Mouse (Mus musculus): ENCODE measurements at regions not wholly inside any gene's neighbourhood (a gene's known extent, or its start where the extent isn't known, plus 50 kb on each side); places are given as distances from the start of the nearest gene placed in this dataset.

GRCm38 (mm10) chr17:45240545-45240944, 193.0 kb downstream of the Cdc5l start:
- 71% methylated on average over 6 of the region's 6 CpGs for WGBS (ENCODE audit: insufficient replicate concordance)
- Histone ChIP-seq H3K9me3 (replicated peaks; ENCODE audit: control insufficient read depth, low read length) (0 out of 2 replicates have a peak, but pooled peaks cover 3% of the 10 kb centered on the region), H3K4me3 (ENCODE audit: low read depth, low read length) (no peak overlapping the region), H3K4me1 (ENCODE audit: control insufficient read depth, insufficient read depth, low read length) (no peaks in the 10 kb centered on the region), H3K27ac (ENCODE audit: low read depth, low read length) (no peak overlapping the region), H3K36me3 (ENCODE audit: control insufficient read depth, insufficient read depth, low read length) (no peaks in the 10 kb centered on the region), H3K4me2 (no peak overlapping the region), H3K27me3 (ENCODE audit: control insufficient read depth, insufficient read depth, low read length) (no peaks in the 10 kb centered on the region), H3K9ac (ENCODE audit: low read depth, low read length) (no peak overlapping the region)
- no peak for ATAC-seq (replicated peaks; ENCODE audit: insufficient number of reproducible peaks, low FRiP score, low TSS enrichment)

- Histone ChIP-seq H3K9me3 (replicated peaks; ENCODE audit: control insufficient read depth, low read length) (0 out of 2 replicates have a peak, but pooled peaks cover 3% of the 10 kb centered on the region), H3K9ac (ENCODE audit: low read depth, low read length) (no peak overlapping the region), H3K27ac (ENCODE audit: low read depth, low read length) (no peak overlapping the region), H3K4me2 (no peak overlapping the region), H3K4me3 (ENCODE audit: low read depth, low read length) (no peak overlapping the region), H3K27me3 (ENCODE audit: control insufficient read depth, insufficient read depth, low read length) (no peaks in the 10 kb centered on the region), H3K4me1 (ENCODE audit: control insufficient read depth, insufficient read depth, low read length) (no peaks in the 10 kb centered on the region; the same call in 1 of the 2 replicates), H3K36me3 (ENCODE audit: control insufficient read depth, insufficient read depth, low read length) (no peaks in the 10 kb centered on the region)
- no peak for ATAC-seq (replicated peaks; ENCODE audit: insufficient number of reproducible peaks, low FRiP score, low TSS enrichment)
- WGBS (ENCODE audit: insufficient replicate concordance): 74% methylated on average over 1 of the region's 1 CpGs
Observed at GRCm38 (mm10) chr17:45237246-45237645, 196.3 kb downstream of the Cdc5l start.

- Histone ChIP-seq H3K9ac (ENCODE audit: low read depth, low read length) (no peak overlapping the region), H3K4me2 (no peak overlapping the region), H3K27ac (ENCODE audit: low read depth, low read length) (no peak overlapping the region), H3K4me1 (ENCODE audit: control insufficient read depth, insufficient read depth, low read length) (no peaks in the 10 kb centered on the region; the same call in 1 of the 2 replicates), H3K9me3 (replicated peaks; ENCODE audit: control insufficient read depth, low read length) (0 out of 2 replicates have a peak, but pooled peaks cover 3% of the 10 kb centered on the region), H3K4me3 (ENCODE audit: low read depth, low read length) (no peak overlapping the region), H3K27me3 (ENCODE audit: control insufficient read depth, insufficient read depth, low read length) (no peaks in the 10 kb centered on the region), H3K36me3 (ENCODE audit: control insufficient read depth, insufficient read depth, low read length) (no peaks in the 10 kb centered on the region)
- WGBS (ENCODE audit: insufficient replicate concordance): 81% methylated on average over 7 of the region's 7 CpGs
- ATAC-seq (replicated peaks; ENCODE audit: insufficient number of reproducible peaks, low FRiP score, low TSS enrichment): no peak
Observed at GRCm38 (mm10) chr17:45235401-45235800, 198.1 kb downstream of the Cdc5l start.

GRCm38 (mm10) chr17:45232874-45233273, 200.7 kb downstream of the Cdc5l start:
- H3K9ac ChIP-seq (ENCODE audit: low read depth, low read length): no peak overlapping the region
- no peak overlapping the region for H3K27ac ChIP-seq (ENCODE audit: low read depth, low read length)
- H3K4me3 ChIP-seq (ENCODE audit: low read depth, low read length): no peak overlapping the region
- H3K4me2 ChIP-seq: no peak overlapping the region
- no peak for ATAC-seq (replicated peaks; ENCODE audit: insufficient number of reproducible peaks, low FRiP score, low TSS enrichment)
- H3K27me3 ChIP-seq (ENCODE audit: control insufficient read depth, insufficient read depth, low read length): no peaks in the 10 kb centered on the region
- 0 out of 2 replicates have a peak, but pooled peaks cover 3% of the 10 kb centered on the region for H3K9me3 ChIP-seq (replicated peaks; ENCODE audit: control insufficient read depth, low read length)
- peaks cover 3% of the 10 kb centered on the region for H3K4me1 ChIP-seq (ENCODE audit: control insufficient read depth, insufficient read depth, low read length)
- WGBS (ENCODE audit: insufficient replicate concordance): 57% methylated on average over 5 of the region's 5 CpGs
- H3K36me3 ChIP-seq (ENCODE audit: control insufficient read depth, insufficient read depth, low read length): no peaks in the 10 kb centered on the region

GRCm38 (mm10) chr17:45227190-45227589, 206.3 kb downstream of the Cdc5l start:
- WGBS (ENCODE audit: insufficient replicate concordance): 17% methylated on average over 1 of the region's 1 CpGs
- Histone ChIP-seq H3K9ac (ENCODE audit: low read depth, low read length) (no peak overlapping the region), H3K4me1 (ENCODE audit: control insufficient read depth, insufficient read depth, low read length) (peaks cover 6% of the 10 kb centered on the region), H3K27ac (ENCODE audit: low read depth, low read length) (no peak overlapping the region), H3K27me3 (ENCODE audit: control insufficient read depth, insufficient read depth, low read length) (no peaks in the 10 kb centered on the region), H3K36me3 (ENCODE audit: control insufficient read depth, insufficient read depth, low read length) (no peaks in the 10 kb centered on the region), H3K9me3 (replicated peaks; ENCODE audit: control insufficient read depth, low read length) (no peaks in the 10 kb centered on the region), H3K4me3 (ENCODE audit: low read depth, low read length) (no peak overlapping the region), H3K4me2 (no peak overlapping the region)
- ATAC-seq (replicated peaks; ENCODE audit: insufficient number of reproducible peaks, low FRiP score, low TSS enrichment): no peak

- Histone ChIP-seq H3K9me3 (replicated peaks; ENCODE audit: control insufficient read depth, low read length) (no peaks in the 10 kb centered on the region), H3K4me1 (ENCODE audit: control insufficient read depth, insufficient read depth, low read length) (peaks cover 6% of the 10 kb centered on the region), H3K27ac (ENCODE audit: low read depth, low read length) (no peak overlapping the region), H3K9ac (ENCODE audit: low read depth, low read length) (no peak overlapping the region), H3K4me2 (no peak overlapping the region), H3K36me3 (ENCODE audit: control insufficient read depth, insufficient read depth, low read length) (no peaks in the 10 kb centered on the region), H3K27me3 (ENCODE audit: control insufficient read depth, insufficient read depth, low read length) (no peaks in the 10 kb centered on the region), H3K4me3 (ENCODE audit: low read depth, low read length) (no peak overlapping the region)
- no peak for ATAC-seq (replicated peaks; ENCODE audit: insufficient number of reproducible peaks, low FRiP score, low TSS enrichment)
- WGBS (ENCODE audit: insufficient replicate concordance): 41% methylated on average over 6 of the region's 6 CpGs
Observed at GRCm38 (mm10) chr17:45226486-45226885, 207.1 kb downstream of the Cdc5l start.

- H3K27me3 ChIP-seq (ENCODE audit: control insufficient read depth, insufficient read depth, low read length): no peaks in the 10 kb centered on the region
- H3K9ac ChIP-seq (ENCODE audit: low read depth, low read length): no peak overlapping the region
- H3K4me1 ChIP-seq (ENCODE audit: control insufficient read depth, insufficient read depth, low read length): no peaks in the 10 kb centered on the region; the same call in 1 of the 2 replicates
- no peak for ATAC-seq (replicated peaks; ENCODE audit: insufficient number of reproducible peaks, low FRiP score, low TSS enrichment)
- no peaks in the 10 kb centered on the region for H3K9me3 ChIP-seq (replicated peaks; ENCODE audit: control insufficient read depth, low read length)
- 40% methylated on average over 10 of the region's 10 CpGs for WGBS (ENCODE audit: insufficient replicate concordance)
- H3K4me3 ChIP-seq (ENCODE audit: low read depth, low read length): no peak overlapping the region
- H3K27ac ChIP-seq (ENCODE audit: low read depth, low read length): no peak overlapping the region
- H3K36me3 ChIP-seq (ENCODE audit: control insufficient read depth, insufficient read depth, low read length): no peaks in the 10 kb centered on the region
- H3K4me2 ChIP-seq: no peak overlapping the region
Observed at GRCm38 (mm10) chr17:45221625-45222024, 211.9 kb downstream of the Cdc5l start.

- Histone ChIP-seq H3K9ac (ENCODE audit: low read depth, low read length) (no peak overlapping the region), H3K9me3 (replicated peaks; ENCODE audit: control insufficient read depth, low read length) (no peaks in the 10 kb centered on the region), H3K4me3 (ENCODE audit: low read depth, low read length) (no peak overlapping the region), H3K4me2 (no peak overlapping the region), H3K4me1 (ENCODE audit: control insufficient read depth, insufficient read depth, low read length) (no peaks in the 10 kb centered on the region), H3K27me3 (ENCODE audit: control insufficient read depth, insufficient read depth, low read length) (no peaks in the 10 kb centered on the region), H3K27ac (ENCODE audit: low read depth, low read length) (no peak overlapping the region), H3K36me3 (ENCODE audit: control insufficient read depth, insufficient read depth, low read length) (no peaks in the 10 kb centered on the region)
- 78% methylated on average over 5 of the region's 5 CpGs for WGBS (ENCODE audit: insufficient replicate concordance)
- no peak for ATAC-seq (replicated peaks; ENCODE audit: insufficient number of reproducible peaks, low FRiP score, low TSS enrichment)
Observed at GRCm38 (mm10) chr17:45217126-45217525, 216.4 kb downstream of the Cdc5l start.
